In genomic region chr7:145098335-145098734, GRCm38 (mm10) we compare ENCODE assay signal across 15 mouse cellular contexts.
DNase-seq lines count a peak whose midpoint lies in the region; ATAC-seq and TF ChIP-seq lines count a peak whose summit lies in the region.
"Had no signal": no experiment of that assay in that cellular context is flagged by ENCODE, and none has a peak within 500 bp of the region (broad histone marks: within the 10 kb centered on the region; RNA-seq: fewer than 3 reads in every experiment).

No protein-coding gene starts in this region.

- H3K27me3 ChIP-seq in kidney, adult 2 months (replicated peaks; ENCODE audit: control insufficient read depth, insufficient read depth, low read length) = no peaks in the 10 kb centered on the region
- H3K27me3 ChIP-seq in lung, embryonic 14.5 days (ENCODE audit: insufficient read depth, low read length) = no peaks in the 10 kb centered on the region
- no peaks in the 10 kb centered on the region for H3K27me3 ChIP-seq in hindbrain, embryonic 12.5 days
- H3K27me3 ChIP-seq: liver, embryonic 13.5 days; Patski had no signal

- WGBS in kidney, adult 2 months = 88% methylated on average over 6 of the region's 6 CpGs
- WGBS in lung, embryonic 14.5 days = 85% methylated on average over 6 of the region's 6 CpGs
- WGBS in hindbrain, embryonic 12.5 days = 84% methylated on average over 6 of the region's 6 CpGs

- no peak overlapping the region for H3K9ac ChIP-seq in lung, embryonic 14.5 days
- no peak overlapping the region for H3K9ac ChIP-seq in hindbrain, embryonic 12.5 days
- H3K9ac ChIP-seq: liver, embryonic 13.5 days had no signal

- peak; percentile 26 for DNase-seq in kidney, adult 2 months
- no peak for DNase-seq in kidney, postnatal 14 days
- DNase-seq in A20 (ENCODE audit: low read depth, low spot score) (peak; percentile 41), R1 (ENCODE audit: low read depth, low spot score) (peak; percentile 23)
- no peak for DNase-seq in lung, embryonic 14.5 days
- no peak for DNase-seq in spleen, postnatal 4 days (ENCODE audit: low spot score in 2 of 2)
- no peak for DNase-seq in cerebellum, postnatal 14 days
- DNase-seq: cerebellum, adult 9-11 months; gastrocnemius, postnatal 10 days; kidney, postnatal 4 days; liver, embryonic 13.5 days had no signal

- peaks cover 3% of the 10 kb centered on the region; the same call in 1 of the 2 replicates for H3K4me1 ChIP-seq in kidney, adult 2 months (ENCODE audit: control insufficient read depth, insufficient read depth, low read length)
- peaks cover 9% of the 10 kb centered on the region for H3K4me1 ChIP-seq in lung, embryonic 14.5 days (ENCODE audit: insufficient read depth)
- H3K4me1 ChIP-seq in hindbrain, embryonic 12.5 days = peaks cover 4% of the 10 kb centered on the region

- ATAC-seq in lung, embryonic 14.5 days (ENCODE audit: insufficient read depth) = no peak
- no peak for ATAC-seq in hindbrain, embryonic 12.5 days (ENCODE audit: low FRiP score)
- ATAC-seq: Patski had no signal

- no peaks in the 10 kb centered on the region for H3K9me3 ChIP-seq in lung, embryonic 14.5 days (ENCODE audit: low read depth, low read length)
- H3K9me3 ChIP-seq in hindbrain, embryonic 12.5 days (replicated peaks) = no peaks in the 10 kb centered on the region
- H3K9me3 ChIP-seq: hindbrain, embryonic 10.5 days; liver, embryonic 13.5 days had no signal

- no peak overlapping the region for H3K4me2 ChIP-seq in lung, embryonic 14.5 days
- H3K4me2 ChIP-seq in hindbrain, embryonic 12.5 days (replicated peaks) = no peak overlapping the region
- H3K4me2 ChIP-seq: liver, embryonic 13.5 days had no signal

- TF ChIP-seq POLR2A in kidney, adult 2 months (IDR thresholded peaks at IDR 0.05; ENCODE audit: low read depth, low read length) = no peak

- TF ChIP-seq CTCF in kidney, adult 2 months (conservative IDR thresholded peaks at IDR 0.05; ENCODE audit: insufficient read depth, insufficient read length, low read depth, low read length) = peak; percentile 71
- TF ChIP-seq CTCF in lung, embryonic 14.5 days (IDR thresholded peaks at IDR 0.05; ENCODE audit: low read depth) = peak; percentile 51

- H3K4me3 ChIP-seq in kidney, adult 2 months (ENCODE audit: insufficient read depth, low read depth, low read length) = no peak overlapping the region
- no peak overlapping the region for H3K4me3 ChIP-seq in lung, embryonic 14.5 days (ENCODE audit: low read depth, low read length)
- H3K4me3 ChIP-seq in hindbrain, embryonic 12.5 days = no peak overlapping the region
- H3K4me3 ChIP-seq: erythroblast, embryonic 14.5 days; hindbrain, embryonic 10.5 days; liver, embryonic 13.5 days had no signal

- no peaks in the 10 kb centered on the region for H3K36me3 ChIP-seq in kidney, adult 2 months (ENCODE audit: control insufficient read depth, insufficient read depth, low read length)
- H3K36me3 ChIP-seq in lung, embryonic 14.5 days (ENCODE audit: insufficient read depth) = no peaks in the 10 kb centered on the region
- no peaks in the 10 kb centered on the region for H3K36me3 ChIP-seq in hindbrain, embryonic 12.5 days
- H3K36me3 ChIP-seq: hindbrain, embryonic 10.5 days; liver, embryonic 13.5 days had no signal

- H3K27ac ChIP-seq in kidney, adult 2 months (ENCODE audit: insufficient read depth, low read depth, low read length) = no peak overlapping the region
- H3K27ac ChIP-seq in lung, embryonic 14.5 days (ENCODE audit: low read depth) = no peak overlapping the region
- H3K27ac ChIP-seq in hindbrain, embryonic 12.5 days = no peak overlapping the region
- H3K27ac ChIP-seq: hindbrain, embryonic 10.5 days; liver, embryonic 13.5 days had no signal

Comparison
In these comparisons a context has a peak if more than half of its experiments do, and no peak if none do; other contexts are left out.
1. DNase-seq: peak in kidney, adult 2 months (single experiment), A20 (single experiment) and R1 (single experiment); none in kidney, postnatal 14 days (single experiment), lung, embryonic 14.5 days (single experiment), spleen, postnatal 4 days (0 of 2) and cerebellum, postnatal 14 days (0 of 2).